Mouse (Mus musculus) hindbrain, embryonic 13.5 days (tissue): ENCODE measurements around the gene Nsmce1. TPM values are rescaled to one million over a fixed set of nuclear protein-coding genes. Genes with fewer than 3 reads are reported as not detected.

Experiments used
- ATAC-seq: fragments of 200-750 bp; cut with Nextera tagmentation; 2 replicates; pipeline ENCODE4 v1.8.0; 2017; ENCODE audit warnings: moderate TSS enrichment; ENCODE audit not compliant: low FRiP score
- H3K27ac ChIP-seq: fragments of 300-500 bp; sonication (generic); 2 replicates; pipeline ENCODE4 v1.5.1; 2015; ENCODE audit warnings: inconsistent platforms, mild to moderate bottlenecking, moderate library complexity
- H3K27me3 ChIP-seq: fragments of 300-500 bp; sonication (generic); 2 replicates; pipeline ENCODE4 v1.6.1; 2015; ENCODE audit warnings: mild to moderate bottlenecking, inconsistent platforms
- H3K36me3 ChIP-seq: fragments of 300-500 bp; sonication (generic); 2 replicates; pipeline ENCODE4 v1.6.1; 2015; ENCODE audit warnings: mild to moderate bottlenecking, inconsistent platforms
- H3K4me1 ChIP-seq: fragments of 300-500 bp; sonication (generic); replicated peaks from 2 replicates; pipeline ENCODE4 v1.6.1; 2015; ENCODE audit warnings: inconsistent platforms
- H3K4me2 ChIP-seq: fragments of 300-500 bp; sonication (generic); 2 replicates; pipeline ENCODE4 v1.6.1; 2015; ENCODE audit warnings: inconsistent platforms, mild to moderate bottlenecking, moderate library complexity
- H3K4me3 ChIP-seq: fragments of 300-500 bp; sonication (generic); 2 replicates; pipeline ENCODE4 v1.5.1; 2015; ENCODE audit warnings: mild to moderate bottlenecking, inconsistent platforms
- H3K9ac ChIP-seq: fragments of 300-500 bp; sonication (generic); 2 replicates; pipeline ENCODE4 v1.6.1; 2015; ENCODE audit warnings: mild to moderate bottlenecking, inconsistent platforms
- H3K9me3 ChIP-seq: fragments of 300-500 bp; sonication (generic); 2 replicates; pipeline ENCODE4 v1.6.1; 2016; ENCODE audit warnings: inconsistent platforms
- WGBS: fragments of 180-500 bp; shearing (Covaris S2); methylation state at CpG from one replicate; pipeline ENCODE4 v1.1.7; 2015; 5-methylcytosine and 5-hydroxymethylcytosine counted together
- polyA plus RNA-seq: library from polyadenylated mRNA; unstranded; fragments of >200 nt; fragmentation: Nextera tagmentation; extraction: Ambion mirVana; gene quantifications from 2 replicates; pipeline ENCODE4 v1.2.1, GENCODE M21; 2015

The Nsmce1 gene
- polyA plus RNA-seq, 1 experiment from 2014 or later: 104 TPM

GRCm38 (mm10) chr7:125507279-125507678 lies 15.9 kb upstream of the Nsmce1 start:
- Histone ChIP-seq H3K4me1 (no peaks in the 10 kb centered on the region), H3K36me3 (no peaks in the 10 kb centered on the region), H3K9me3 (no peaks in the 10 kb centered on the region), H3K9ac (no peak overlapping the region), H3K27me3 (no peaks in the 10 kb centered on the region), H3K4me2 (no peak overlapping the region), H3K4me3 (no peak overlapping the region), H3K27ac (no peak overlapping the region)
- WGBS: 84% methylated on average over 2 of the region's 2 CpGs
- no peak for ATAC-seq

- 90% methylated on average over 10 of the region's 10 CpGs for WGBS
- no peak for ATAC-seq
Observed at GRCm38 (mm10) chr7:125505568-125505967, 14.2 kb upstream of the Nsmce1 start.

GRCm38 (mm10) chr7:125504618-125505017 lies 13.2 kb upstream of the Nsmce1 start:
- Histone ChIP-seq H3K4me1 (no peaks in the 10 kb centered on the region), H3K27ac (no peak overlapping the region), H3K36me3 (no peaks in the 10 kb centered on the region), H3K4me2 (no peak overlapping the region), H3K9me3 (no peaks in the 10 kb centered on the region), H3K27me3 (no peaks in the 10 kb centered on the region), H3K9ac (no peak overlapping the region), H3K4me3 (no peak overlapping the region)
- ATAC-seq: no peak
- 92% methylated on average over 5 of the region's 5 CpGs for WGBS

More at GRCm38 (mm10) chr7:125505568-125505967, 14.2 kb upstream of the Nsmce1 start:
- no peak overlapping the region for H3K9ac ChIP-seq
- no peaks in the 10 kb centered on the region for H3K9me3 ChIP-seq
- H3K4me1 ChIP-seq: no peaks in the 10 kb centered on the region
- H3K4me2 ChIP-seq: no peak overlapping the region
- H3K27ac ChIP-seq: no peak overlapping the region
- no peaks in the 10 kb centered on the region for H3K36me3 ChIP-seq
- no peaks in the 10 kb centered on the region for H3K27me3 ChIP-seq
- H3K4me3 ChIP-seq: no peak overlapping the region

GRCm38 (mm10) chr7:125503374-125504092 lies 12.1 kb upstream of the Nsmce1 start:
- Histone ChIP-seq H3K4me1 (no peaks in the 10 kb centered on the region), H3K4me2 (no peak overlapping the region), H3K27me3 (no peaks in the 10 kb centered on the region), H3K36me3 (no peaks in the 10 kb centered on the region), H3K27ac (no peak overlapping the region), H3K4me3 (no peak overlapping the region), H3K9me3 (no peaks in the 10 kb centered on the region), H3K9ac (no peak overlapping the region)
- ATAC-seq: no peak
- WGBS: 82% methylated on average over 5 of the region's 5 CpGs

GRCm38 (mm10) chr7:125500879-125501278 lies 9.5 kb upstream of the Nsmce1 start:
- no peak overlapping the region for H3K4me3 ChIP-seq
- no peaks in the 10 kb centered on the region for H3K9me3 ChIP-seq
- H3K27ac ChIP-seq: no peak overlapping the region
- H3K9ac ChIP-seq: no peak overlapping the region
- H3K27me3 ChIP-seq: no peaks in the 10 kb centered on the region
- WGBS: 91% methylated on average over 7 of the region's 7 CpGs
- H3K4me2 ChIP-seq: no peak overlapping the region
- H3K4me1 ChIP-seq: no peaks in the 10 kb centered on the region
- no peak for ATAC-seq
- H3K36me3 ChIP-seq: no peaks in the 10 kb centered on the region

- no peaks in the 10 kb centered on the region for H3K9me3 ChIP-seq
- H3K4me2 ChIP-seq: no peak overlapping the region
- no peaks in the 10 kb centered on the region for H3K4me1 ChIP-seq
- no peak overlapping the region for H3K4me3 ChIP-seq
- no peak overlapping the region for H3K9ac ChIP-seq
- H3K27me3 ChIP-seq: no peaks in the 10 kb centered on the region
- no peak overlapping the region for H3K27ac ChIP-seq
- H3K36me3 ChIP-seq: no peaks in the 10 kb centered on the region
- no peak for ATAC-seq
- 77% methylated on average over 13 of the region's 13 CpGs for WGBS
Observed at GRCm38 (mm10) chr7:125499927-125500868, 8.8 kb upstream of the Nsmce1 start.

GRCm38 (mm10) chr7:125495864-125496440 lies 4.6 kb upstream of the Nsmce1 start:
- no peak overlapping the region for H3K9ac ChIP-seq

GRCm38 (mm10) chr7:125492551-125492950 lies 1.2 kb upstream of the Nsmce1 start:
- WGBS: 91% methylated on average over 6 of the region's 6 CpGs
- Histone ChIP-seq H3K27ac (no peak overlapping the region), H3K9me3 (no peaks in the 10 kb centered on the region), H3K27me3 (no peaks in the 10 kb centered on the region), H3K4me3 (no peak overlapping the region), H3K36me3 (no peaks in the 10 kb centered on the region), H3K4me1 (peaks cover 31% of the 10 kb centered on the region), H3K4me2 (no peak overlapping the region), H3K9ac (peak overlapping the region; percentile 81; the same call in 1 of the 2 replicates)
- no peak for ATAC-seq

More at GRCm38 (mm10) chr7:125495864-125496440, 4.6 kb upstream of the Nsmce1 start:
- H3K36me3 ChIP-seq: no peaks in the 10 kb centered on the region
- no peak overlapping the region for H3K4me3 ChIP-seq
- no peaks in the 10 kb centered on the region for H3K9me3 ChIP-seq
- no peak for ATAC-seq
- H3K4me1 ChIP-seq: peaks cover 7% of the 10 kb centered on the region
- WGBS: 81% methylated on average over 6 of the region's 6 CpGs
- H3K27ac ChIP-seq: no peak overlapping the region
- no peaks in the 10 kb centered on the region for H3K27me3 ChIP-seq
- no peak overlapping the region for H3K4me2 ChIP-seq

GRCm38 (mm10) chr7:125491760-125492159 lies 364 bp upstream of the Nsmce1 start:
- WGBS: 21% methylated on average over 12 of the region's 12 CpGs
- Histone ChIP-seq H3K4me2 (peak overlapping the region; percentile 72), H3K9me3 (no peaks in the 10 kb centered on the region), H3K4me1 (peaks cover 31% of the 10 kb centered on the region), H3K27ac (peak overlapping the region; percentile 92), H3K36me3 (no peaks in the 10 kb centered on the region), H3K9ac (peak overlapping the region; percentile 81), H3K4me3 (peak overlapping the region; percentile 61), H3K27me3 (no peaks in the 10 kb centered on the region)
- ATAC-seq: no peak; the same call in 1 of the 2 replicates

GRCm38 (mm10) chr7:125489636-125490035 lies 1.8 kb downstream of the Nsmce1 start:
- H3K27ac ChIP-seq: no peak overlapping the region
- H3K27me3 ChIP-seq: no peaks in the 10 kb centered on the region
- no peaks in the 10 kb centered on the region for H3K9me3 ChIP-seq
- 0 out of 2 replicates have a peak overlapping the region, but pooled peaks have one; percentile 39 for H3K9ac ChIP-seq
- 90% methylated on average over 2 of the region's 2 CpGs for WGBS
- ATAC-seq: no peak
- H3K4me1 ChIP-seq: peaks cover 31% of the 10 kb centered on the region
- no peak overlapping the region for H3K4me2 ChIP-seq
- H3K36me3 ChIP-seq: peaks cover 19% of the 10 kb centered on the region
- no peak overlapping the region for H3K4me3 ChIP-seq

- WGBS: 78% methylated on average over 6 of the region's 6 CpGs
- H3K9ac ChIP-seq: 0 out of 2 replicates have a peak overlapping the region, but pooled peaks have one; percentile 39
- H3K27me3 ChIP-seq: no peaks in the 10 kb centered on the region
- no peaks in the 10 kb centered on the region for H3K9me3 ChIP-seq
- H3K27ac ChIP-seq: no peak overlapping the region
- no peak overlapping the region for H3K4me2 ChIP-seq
- H3K4me1 ChIP-seq: peaks cover 31% of the 10 kb centered on the region
- peaks cover 28% of the 10 kb centered on the region for H3K36me3 ChIP-seq
- no peak for ATAC-seq
- no peak overlapping the region for H3K4me3 ChIP-seq
Observed at GRCm38 (mm10) chr7:125488706-125489105, 2.7 kb downstream of the Nsmce1 start.

GRCm38 (mm10) chr7:125487126-125487525 lies 4.3 kb downstream of the Nsmce1 start:
- no peaks in the 10 kb centered on the region for H3K27me3 ChIP-seq
- H3K9ac ChIP-seq: no peak overlapping the region
- H3K4me2 ChIP-seq: no peak overlapping the region
- WGBS: 92% methylated on average over 10 of the region's 10 CpGs
- H3K27ac ChIP-seq: no peak overlapping the region
- peaks cover 28% of the 10 kb centered on the region for H3K4me1 ChIP-seq
- H3K4me3 ChIP-seq: no peak overlapping the region
- no peak for ATAC-seq
- H3K9me3 ChIP-seq: no peaks in the 10 kb centered on the region
- peaks cover 41% of the 10 kb centered on the region for H3K36me3 ChIP-seq
